Mouse (Mus musculus): ENCODE measurements around the gene Zbtb46.

Zbtb46 gene

DNA sequence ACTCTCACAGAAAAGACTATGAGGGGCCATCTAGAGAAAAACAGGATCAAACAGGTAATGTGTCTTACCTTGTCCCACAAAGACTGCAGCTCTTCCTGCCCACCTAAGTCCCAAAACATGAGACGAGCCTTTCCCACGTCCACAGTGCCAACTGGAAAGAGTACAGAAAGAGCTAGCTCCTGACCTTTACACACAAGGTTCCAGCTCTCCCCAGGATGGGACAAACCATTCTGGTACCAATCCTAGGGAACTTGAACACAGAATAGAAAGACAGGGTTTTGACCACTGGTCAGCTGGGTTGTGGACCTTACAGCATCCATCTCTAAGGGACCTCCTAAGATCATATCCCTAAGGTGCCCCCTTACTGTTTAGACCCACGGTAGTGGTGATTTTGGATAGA is 95.3 kb downstream of the Zbtb46 start:
- no peak for DNase-seq

DNA sequence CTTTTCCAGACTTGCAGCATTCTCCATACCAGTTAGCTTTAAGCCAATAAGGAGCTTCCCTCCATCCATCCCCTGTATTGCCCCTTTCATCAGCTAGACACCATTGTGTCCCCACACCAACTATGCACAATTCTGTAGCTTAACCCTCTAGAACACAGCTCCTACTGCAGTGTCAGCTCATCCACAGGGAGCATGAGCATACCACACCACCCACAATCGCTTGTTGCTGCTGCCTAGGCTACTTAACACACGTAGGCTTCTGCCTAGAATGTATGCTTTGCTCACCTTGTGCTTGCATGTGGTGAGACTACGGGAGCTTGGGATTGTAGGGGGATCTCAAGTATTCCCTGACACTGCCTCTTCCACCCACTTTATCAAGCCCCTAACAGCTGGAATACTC is 102.4 kb downstream of the Zbtb46 start:
- DNase-seq, result no peak

DNA sequence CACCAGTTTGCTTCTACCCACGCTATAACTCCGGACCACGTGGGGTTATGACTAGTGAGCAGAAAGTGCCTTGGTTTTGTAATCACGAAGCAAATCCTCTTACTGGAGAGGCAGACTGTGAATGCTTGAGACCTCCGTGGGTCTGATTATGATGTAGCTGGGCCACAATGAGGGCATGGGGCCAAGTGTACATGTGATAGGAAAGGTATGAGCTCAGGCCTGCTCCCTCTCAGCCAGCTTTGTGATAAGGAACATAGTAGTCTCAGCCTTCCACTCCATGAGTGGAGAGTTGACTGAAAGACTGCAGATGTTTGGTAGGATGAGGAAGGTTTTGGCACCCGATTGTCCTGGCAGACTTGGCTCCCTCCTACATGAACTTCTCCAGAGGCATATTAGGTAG is 116.5 kb downstream of the Zbtb46 start:
- no peak for DNase-seq

DNA sequence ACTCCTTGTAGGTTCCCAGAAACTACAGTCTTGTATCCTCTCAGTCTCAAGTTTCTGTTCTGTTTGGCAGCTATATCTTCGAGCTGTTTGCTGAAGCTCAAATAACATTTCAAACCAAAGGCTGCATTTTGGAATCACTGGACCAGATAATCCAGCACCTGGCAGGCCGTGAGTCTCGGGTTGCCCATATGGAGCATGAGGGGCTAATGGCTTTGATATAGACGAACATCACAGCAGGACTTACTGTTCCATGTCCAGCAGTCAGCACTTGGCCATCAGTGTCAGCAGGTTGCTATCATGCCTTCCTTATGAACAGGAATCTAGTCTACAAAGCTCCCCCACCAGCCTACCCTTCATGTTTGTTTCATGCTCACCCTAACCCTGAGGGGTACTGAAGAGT is 118.8 kb downstream of the Zbtb46 start:
- peak; percentile 44 for DNase-seq

All from cerebellum, postnatal 36 days (tissue).